11 mouse cellular contexts compared by ENCODE assay signal in the genomic region with DNA sequence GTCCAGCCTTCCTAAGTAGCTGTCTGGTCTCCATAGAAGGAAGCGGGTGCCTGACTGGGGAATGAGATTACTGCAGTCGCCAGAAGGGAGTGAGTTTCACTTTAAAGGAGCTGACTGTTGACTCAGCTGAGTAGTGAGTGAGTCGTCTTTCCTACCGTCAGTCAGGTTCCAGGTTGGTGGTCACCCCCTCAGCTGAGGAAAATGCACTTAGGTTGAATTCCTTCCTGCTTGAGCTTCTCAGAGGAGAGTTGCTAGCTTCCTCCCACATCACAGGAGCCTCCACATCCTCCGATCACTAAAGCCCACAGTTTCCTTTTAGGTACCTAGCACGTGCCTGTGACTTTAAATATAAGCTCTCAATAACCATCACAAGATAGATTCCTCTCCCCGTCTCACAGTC.
A peak's percentile ranks its signal among the peaks of the same experiment; 100 is the strongest.
DNase-seq lines count a peak whose midpoint lies in the region; ATAC-seq and TF ChIP-seq lines count a peak whose summit lies in the region.
"Had no signal": no experiment of that assay in that cellular context is flagged by ENCODE, and none has a peak within 500 bp of the region (broad histone marks: within the 10 kb centered on the region; RNA-seq: fewer than 3 reads in every experiment).

No protein-coding gene starts in this region.

- no peak overlapping the region for H3K9ac ChIP-seq in kidney, postnatal 0 days (ENCODE audit: low read depth, low read length)
- no peak overlapping the region for H3K9ac ChIP-seq in hindbrain, postnatal 0 days (replicated peaks; ENCODE audit: low read length)
- H3K9ac ChIP-seq: liver, embryonic 13.5 days had no signal

- H3K27me3 ChIP-seq in kidney, postnatal 0 days (ENCODE audit: insufficient read depth, low read length), result no peaks in the 10 kb centered on the region
- H3K27me3 ChIP-seq in hindbrain, postnatal 0 days (ENCODE audit: insufficient read depth, low read length), result no peaks in the 10 kb centered on the region
- H3K27me3 ChIP-seq: liver, embryonic 13.5 days had no signal

- ATAC-seq in kidney, postnatal 0 days (replicated peaks; ENCODE audit: low FRiP score, low read depth), result no peak
- no peak for ATAC-seq in hindbrain, postnatal 0 days
- ATAC-seq in erythroblast, adult 5-6 weeks (replicated peaks; ENCODE audit: low FRiP score, poor library complexity, severe bottlenecking), result no peak

- no peak overlapping the region for H3K27ac ChIP-seq in kidney, postnatal 0 days
- no peak overlapping the region for H3K27ac ChIP-seq in hindbrain, postnatal 0 days
- H3K27ac ChIP-seq: liver, embryonic 13.5 days had no signal

- 20% methylated on average over 7 of the region's 7 CpGs for WGBS in kidney, postnatal 0 days
- WGBS in hindbrain, postnatal 0 days, result 34% methylated on average over 7 of the region's 7 CpGs

- no peak overlapping the region for H3K4me3 ChIP-seq in kidney, postnatal 0 days (replicated peaks; ENCODE audit: low read depth, low read length)
- peak overlapping the region; percentile 10 for H3K4me3 ChIP-seq in hindbrain, postnatal 0 days (ENCODE audit: low read length)
- H3K4me3 ChIP-seq: liver, embryonic 13.5 days had no signal

- H3K4me2 ChIP-seq in kidney, postnatal 0 days (ENCODE audit: low read length), result no peak overlapping the region
- peak overlapping the region; percentile 62 for H3K4me2 ChIP-seq in hindbrain, postnatal 0 days (ENCODE audit: low read depth, low read length)
- H3K4me2 ChIP-seq: liver, embryonic 13.5 days had no signal

- no peaks in the 10 kb centered on the region for H3K9me3 ChIP-seq in kidney, postnatal 0 days (replicated peaks; ENCODE audit: low read length)
- H3K9me3 ChIP-seq in hindbrain, postnatal 0 days (ENCODE audit: low read length), result no peaks in the 10 kb centered on the region
- H3K9me3 ChIP-seq: liver, embryonic 13.5 days had no signal

- DNase-seq in frontal cortex, adult 2 months (ENCODE audit: extremely low spot score in 1 of 2, low spot score in 1 of 2), result peak; percentile 39 to 56
- no peak for DNase-seq in frontal cortex, postnatal 10 days (ENCODE audit: low spot score in 2 of 2)
- peak; percentile 36 for DNase-seq in kidney, postnatal 0 days (ENCODE audit: low spot score)
- DNase-seq in kidney, adult 9 months, result no peak
- DNase-seq in 3T3-L1 (ENCODE audit: low read depth, low spot score), result peak; percentile 66
- peak; percentile 7 for DNase-seq in hindbrain, postnatal 0 days (ENCODE audit: low spot score)
- DNase-seq in embryo, embryonic 9.5 days (ENCODE audit: extremely low spot score), result no peak
- DNase-seq: adrenal gland, adult 8-10 months; embryo, embryonic 11 days; liver, embryonic 13.5 days had no signal

- no peaks in the 10 kb centered on the region for H3K36me3 ChIP-seq in kidney, postnatal 0 days (ENCODE audit: insufficient read depth, low read length)
- H3K36me3 ChIP-seq in hindbrain, postnatal 0 days (ENCODE audit: insufficient read depth, low read length), result no peaks in the 10 kb centered on the region
- H3K36me3 ChIP-seq: liver, embryonic 13.5 days had no signal

- no peak for TF ChIP-seq CTCF in kidney, postnatal 0 days (IDR thresholded peaks at IDR 0.05; ENCODE audit: low read depth)
- TF ChIP-seq CTCF in hindbrain, postnatal 0 days (IDR thresholded peaks at IDR 0.05; ENCODE audit: low read depth), result no peak

- H3K4me1 ChIP-seq in kidney, postnatal 0 days (replicated peaks; ENCODE audit: insufficient read depth, low read length), result 0 out of 2 replicates have a peak, but pooled peaks cover 3% of the 10 kb centered on the region
- H3K4me1 ChIP-seq in hindbrain, postnatal 0 days (ENCODE audit: insufficient read depth, low read length), result peaks cover 4% of the 10 kb centered on the region; the same call in 1 of the 2 replicates
- H3K4me1 ChIP-seq: liver, embryonic 13.5 days had no signal

Comparison
In these comparisons a context has a peak if more than half of its experiments do, and no peak if none do; other contexts are left out.
1. DNase-seq: peak in frontal cortex, adult 2 months (2 of 2), kidney, postnatal 0 days (single experiment), 3T3-L1 (single experiment) and hindbrain, postnatal 0 days (single experiment); none in frontal cortex, postnatal 10 days (0 of 2), kidney, adult 9 months (single experiment) and embryo, embryonic 9.5 days (single experiment).